Mouse (Mus musculus) cerebellum, adult 9-10 months (tissue): Measurements from ENCODE around the gene Ankrd44.
A peak's percentile ranks its signal among the peaks of the same experiment; 100 is the strongest.

Source experiments
- DNase-seq: peaks from one replicate; pipeline ENCODE4 v3.0.0; 2022

The Ankrd44 gene

DNA sequence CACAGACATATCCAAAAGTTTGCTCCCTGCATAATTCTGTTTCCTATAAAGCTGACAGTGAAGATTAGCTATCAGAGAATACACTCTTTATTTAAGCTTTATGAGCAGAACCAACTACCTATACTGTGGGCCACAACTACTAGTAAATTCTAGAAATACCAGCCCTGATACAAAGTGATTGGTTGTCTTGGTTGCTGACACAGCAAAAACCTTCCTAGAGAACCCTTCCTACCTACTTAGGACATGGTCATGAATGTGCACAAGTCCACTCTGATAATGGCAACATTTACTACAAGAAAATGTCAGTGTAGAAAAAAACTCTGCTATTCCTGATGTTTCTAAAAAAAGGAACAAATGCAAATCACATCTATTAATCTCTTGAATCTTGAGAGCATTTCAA is 234.4 kb downstream of the Ankrd44 start:
- no peak for DNase-seq

DNA sequence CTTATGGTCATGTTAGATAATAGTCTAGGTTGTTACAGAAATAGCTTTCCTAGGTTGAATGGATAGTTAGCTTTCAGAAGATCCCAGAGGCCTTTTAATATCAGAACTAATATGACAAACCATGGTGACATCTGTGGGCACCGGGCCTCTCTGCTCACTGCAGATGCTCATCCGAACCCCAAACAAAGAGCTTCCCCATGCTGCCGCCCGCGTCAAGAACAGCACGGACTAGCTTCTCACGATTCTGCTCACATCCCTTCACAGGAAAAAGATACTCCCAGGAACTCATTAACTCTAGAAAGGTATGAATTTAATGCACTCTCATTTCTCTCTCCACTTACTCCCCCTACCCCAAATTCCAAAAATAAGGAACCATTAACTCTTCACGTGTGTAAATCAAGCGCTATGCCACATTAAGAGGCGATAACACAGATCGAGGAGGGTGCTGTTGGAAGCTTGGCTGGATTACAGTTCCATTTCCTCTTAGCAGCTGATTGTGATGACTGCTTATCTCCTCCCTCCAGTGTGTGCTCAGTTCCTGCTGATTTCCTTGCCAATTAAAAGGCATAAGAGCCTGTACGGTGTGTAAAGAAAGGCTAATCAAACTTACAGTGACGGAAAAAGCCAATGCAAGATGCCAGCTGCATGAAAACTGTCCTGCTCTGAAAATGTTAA is 235.8 kb downstream of the Ankrd44 start:
- DNase-seq: no peak

DNA sequence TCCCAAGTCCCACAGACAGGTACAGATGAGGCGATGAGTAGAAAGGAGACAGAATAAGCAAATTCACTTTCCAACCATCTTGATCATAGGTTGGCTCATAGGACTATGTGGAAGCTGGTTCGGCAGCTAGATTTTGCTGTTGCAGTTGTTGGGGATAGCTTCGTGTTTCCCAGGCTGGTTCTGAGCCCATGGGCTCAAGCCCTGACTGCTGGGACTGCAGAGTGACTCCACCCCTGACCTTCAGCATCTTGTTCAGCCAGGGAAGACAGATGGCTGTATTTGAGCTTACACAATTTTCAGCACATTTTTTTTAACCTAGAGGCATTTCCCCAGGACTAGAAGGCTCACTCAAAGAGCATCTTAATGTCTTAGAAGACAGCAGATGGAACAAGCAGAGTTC is 237.7 kb downstream of the Ankrd44 start:
- no peak for DNase-seq

DNA sequence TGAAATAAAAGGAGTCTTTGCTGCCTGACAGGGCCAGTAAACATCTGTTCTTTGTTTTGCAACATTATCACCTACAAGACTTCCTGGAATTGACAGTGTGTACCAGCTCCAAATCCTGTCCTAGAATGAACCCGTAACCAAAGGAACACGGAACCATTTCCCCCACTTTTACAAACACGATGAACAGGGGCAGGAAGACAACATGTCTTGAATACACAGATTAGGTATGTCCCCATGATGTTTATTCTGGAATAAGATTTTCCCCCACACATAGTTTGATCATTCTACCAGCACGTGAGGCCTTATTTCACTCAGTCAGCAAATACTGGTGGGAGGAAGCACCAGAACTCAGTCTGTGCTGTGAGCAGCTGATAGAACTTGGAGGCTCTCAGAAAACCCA is 241.9 kb downstream of the Ankrd44 start:
- no peak for DNase-seq

DNA sequence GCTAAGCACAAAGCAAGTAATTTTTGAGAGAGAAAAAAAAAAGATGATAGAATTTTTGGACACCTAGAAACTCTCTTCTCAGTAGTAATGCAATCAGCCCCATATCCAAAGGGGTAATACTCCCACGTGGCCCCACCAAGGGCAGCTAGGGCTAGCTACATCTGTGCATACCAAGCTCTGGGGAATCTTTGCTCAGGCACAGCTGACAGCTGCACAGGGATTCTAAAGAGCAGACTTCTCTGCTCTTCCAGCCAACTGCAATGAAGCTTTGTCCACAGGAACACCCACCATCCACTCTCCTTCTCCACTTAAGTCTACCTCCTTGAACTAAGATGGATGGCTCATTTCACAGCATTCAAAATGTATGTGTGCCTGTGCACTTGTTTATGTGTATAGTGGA is 246.6 kb downstream of the Ankrd44 start:
- DNase-seq: no peak

DNA sequence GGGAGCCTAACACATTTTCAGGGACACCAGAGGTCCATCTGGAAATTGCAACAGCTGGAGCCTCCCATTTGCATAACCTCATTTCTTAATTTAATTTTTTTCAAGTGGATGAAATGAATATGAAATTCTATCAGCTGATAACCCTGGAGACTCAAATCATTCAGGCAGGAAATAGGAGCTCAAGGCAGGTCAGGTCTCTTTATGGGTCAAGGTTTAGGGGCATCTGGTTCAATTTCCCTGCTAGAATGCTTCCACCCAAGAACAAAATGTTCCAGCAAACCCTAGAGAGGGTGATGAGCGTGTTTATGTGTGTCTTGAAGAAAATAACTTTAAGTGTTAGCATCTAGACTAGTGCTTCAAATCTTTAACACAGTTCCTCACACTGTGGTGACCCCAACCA is 248.2 kb downstream of the Ankrd44 start:
- no peak for DNase-seq

DNA sequence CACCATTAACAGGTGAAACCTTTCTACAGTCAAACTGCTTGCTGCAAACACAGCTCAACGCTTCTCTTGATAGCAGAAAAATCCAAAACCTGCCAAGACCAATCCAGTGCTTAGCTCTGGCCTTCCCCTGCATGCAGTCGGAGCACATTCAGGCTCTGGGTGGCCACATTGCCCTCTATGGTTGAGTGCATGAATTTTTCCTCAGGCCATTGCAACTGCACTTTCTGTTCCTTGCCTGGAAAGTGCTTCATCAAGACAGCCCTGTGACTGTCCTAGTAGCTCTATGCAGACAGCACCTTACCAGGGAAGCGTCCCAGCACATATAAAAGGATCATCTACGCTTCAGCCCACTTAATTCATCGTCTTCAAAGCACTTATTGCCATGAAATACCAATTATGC is 250.7 kb downstream of the Ankrd44 start:
- DNase-seq: no peak

DNA sequence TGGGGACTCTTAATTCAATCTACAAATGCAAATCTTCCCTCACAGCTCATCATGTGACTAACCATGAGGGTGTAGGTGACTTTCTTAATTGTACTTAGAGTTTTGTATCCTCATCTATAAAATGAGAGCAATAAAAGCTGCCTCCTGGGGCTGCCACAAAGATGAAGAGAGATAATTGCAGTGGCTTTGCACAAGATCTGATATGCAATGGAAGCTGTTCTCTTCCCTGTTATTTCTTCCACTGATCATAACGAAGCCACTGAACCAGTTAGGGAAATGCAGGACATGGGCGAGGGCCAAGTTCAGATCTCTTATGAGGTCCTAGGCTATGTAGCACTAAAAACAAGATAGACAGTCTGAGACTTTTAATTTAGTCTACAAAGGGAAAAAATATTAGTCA is 258.2 kb downstream of the Ankrd44 start:
- no peak for DNase-seq

DNA sequence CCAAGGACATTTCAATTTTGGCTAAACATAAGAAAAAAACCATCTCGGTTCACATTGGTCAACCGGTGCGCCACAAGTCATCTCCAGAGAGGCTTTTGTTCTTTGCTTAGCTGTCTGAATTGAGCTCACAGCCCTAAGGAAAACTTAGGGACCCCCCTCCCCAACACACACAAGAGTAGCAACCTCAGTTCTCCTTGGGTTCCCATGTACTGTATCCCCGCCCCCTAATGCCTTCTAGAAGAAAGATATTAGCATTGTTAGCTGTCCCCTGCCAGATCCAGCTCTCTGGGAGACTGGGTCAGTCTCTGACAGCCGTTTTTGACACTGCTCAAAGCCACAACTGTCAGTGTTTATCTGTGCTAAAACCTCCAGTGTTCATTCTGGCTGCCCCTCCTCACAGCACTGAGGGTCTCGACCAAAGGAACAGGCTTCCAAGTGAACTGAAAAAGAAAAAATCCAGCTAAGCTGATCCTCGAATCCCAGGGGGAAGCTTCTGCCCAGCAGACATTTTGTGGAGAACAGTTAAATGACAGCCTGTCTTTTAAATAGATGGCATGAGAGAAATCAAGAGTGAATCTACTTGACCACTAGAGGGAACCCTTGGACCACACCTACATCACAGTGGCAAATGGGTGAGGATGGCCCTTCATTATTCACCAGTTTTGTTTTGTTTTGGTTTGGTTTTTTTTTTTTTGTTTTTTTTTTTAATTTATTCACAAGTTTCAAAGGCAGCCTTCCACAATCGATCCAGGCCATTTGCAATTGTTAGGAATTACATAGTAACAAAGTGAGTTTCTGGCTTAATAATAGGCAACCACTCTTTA is 260.4 kb downstream of the Ankrd44 start:
- peak; percentile 63 for DNase-seq

DNA sequence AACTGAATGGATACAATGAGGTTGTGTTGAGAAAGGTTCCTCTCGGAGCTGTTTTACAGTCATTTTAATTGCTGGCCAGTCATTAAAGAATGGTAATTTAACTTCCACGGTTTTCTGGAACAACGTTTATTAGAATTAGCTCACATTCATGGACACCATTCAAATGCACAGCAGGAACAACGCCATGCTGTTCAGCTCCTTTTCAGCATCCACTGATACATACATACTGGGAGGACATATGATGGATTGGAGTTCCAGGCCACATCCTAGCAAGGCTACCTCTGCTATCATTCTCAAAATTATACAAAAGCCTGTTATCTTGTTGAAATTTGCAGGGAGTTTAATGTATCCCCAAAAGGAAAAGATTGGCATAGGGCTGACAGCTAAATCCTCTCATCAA is 261.1 kb downstream of the Ankrd44 start:
- no peak for DNase-seq

DNA sequence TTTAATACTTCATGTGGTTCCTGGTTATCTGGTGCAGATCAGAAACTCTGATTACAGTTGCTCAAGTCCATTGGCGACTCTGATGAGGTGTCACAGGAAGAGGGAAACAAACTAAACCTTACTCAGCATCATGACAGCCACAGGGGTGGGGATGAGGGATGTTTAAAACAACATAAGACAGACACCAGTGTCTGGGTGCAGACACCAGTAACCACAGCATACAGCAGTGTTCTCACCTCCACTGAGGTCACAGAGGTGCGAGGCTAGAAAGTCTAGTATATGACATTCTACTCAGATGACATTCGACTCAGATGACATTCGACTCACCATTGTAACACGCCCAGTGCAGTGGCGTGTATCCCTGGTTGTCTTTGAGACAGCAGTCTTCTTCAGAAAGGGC is 265.5 kb downstream of the Ankrd44 start:
- DNase-seq: no peak

DNA sequence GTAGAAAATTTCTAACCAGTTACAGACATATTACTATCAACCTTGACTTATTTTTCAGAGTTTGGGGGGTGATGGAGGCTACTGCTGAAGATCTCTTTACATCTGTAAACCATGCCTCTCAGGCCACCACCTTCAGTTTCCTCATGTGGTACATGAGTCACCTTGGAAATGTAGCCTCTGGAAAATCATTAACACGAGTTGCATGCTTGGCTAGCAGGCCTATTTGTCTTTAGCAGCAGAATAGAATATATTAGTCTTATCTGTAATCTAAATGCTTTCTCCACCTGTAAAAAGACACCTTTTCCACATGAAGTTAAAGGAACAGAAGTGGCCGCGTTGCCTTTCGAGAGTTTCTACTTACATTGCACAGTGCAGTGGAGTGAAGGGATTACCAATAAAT is 267.6 kb downstream of the Ankrd44 start:
- no peak for DNase-seq

DNA sequence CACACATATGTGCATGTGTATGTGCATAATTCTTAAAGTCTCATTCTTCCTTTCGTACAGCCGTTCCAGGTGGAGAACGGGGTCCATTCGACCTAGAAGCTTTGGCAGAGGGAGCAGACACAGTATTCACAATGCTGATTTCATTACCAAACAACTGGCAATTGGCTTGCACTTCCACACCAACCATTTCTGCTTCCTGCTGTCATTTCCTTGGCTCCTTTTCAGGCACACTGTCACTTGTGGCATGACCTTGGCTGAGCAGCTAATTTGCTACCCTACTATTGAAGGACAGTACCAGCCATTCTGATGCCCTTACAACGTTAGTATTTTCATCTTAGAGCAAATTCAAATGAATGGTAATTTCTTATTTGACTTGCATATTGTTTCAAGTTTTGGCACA is 277.9 kb downstream of the Ankrd44 start:
- no peak for DNase-seq

DNA sequence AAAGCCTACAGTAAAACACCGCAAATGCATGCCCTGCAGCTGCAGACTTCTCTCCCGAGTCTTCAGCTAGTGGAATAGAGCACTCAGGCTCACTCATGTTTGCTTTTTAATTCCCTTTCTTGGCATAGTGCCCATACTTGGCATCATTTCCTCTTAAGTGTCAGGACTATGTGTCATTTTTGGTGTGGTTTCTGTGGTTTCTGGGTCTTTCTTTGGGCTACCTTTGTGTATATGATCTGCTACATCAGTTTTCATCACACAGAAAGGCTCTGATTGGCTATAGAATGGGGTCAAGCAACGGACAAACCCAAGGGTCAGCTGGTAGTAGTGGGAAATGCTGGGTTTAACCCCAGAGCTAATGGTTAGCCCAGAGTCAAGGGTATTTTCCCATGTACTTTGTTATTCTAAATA is 278.8 kb downstream of the Ankrd44 start:
- no peak for DNase-seq

DNA sequence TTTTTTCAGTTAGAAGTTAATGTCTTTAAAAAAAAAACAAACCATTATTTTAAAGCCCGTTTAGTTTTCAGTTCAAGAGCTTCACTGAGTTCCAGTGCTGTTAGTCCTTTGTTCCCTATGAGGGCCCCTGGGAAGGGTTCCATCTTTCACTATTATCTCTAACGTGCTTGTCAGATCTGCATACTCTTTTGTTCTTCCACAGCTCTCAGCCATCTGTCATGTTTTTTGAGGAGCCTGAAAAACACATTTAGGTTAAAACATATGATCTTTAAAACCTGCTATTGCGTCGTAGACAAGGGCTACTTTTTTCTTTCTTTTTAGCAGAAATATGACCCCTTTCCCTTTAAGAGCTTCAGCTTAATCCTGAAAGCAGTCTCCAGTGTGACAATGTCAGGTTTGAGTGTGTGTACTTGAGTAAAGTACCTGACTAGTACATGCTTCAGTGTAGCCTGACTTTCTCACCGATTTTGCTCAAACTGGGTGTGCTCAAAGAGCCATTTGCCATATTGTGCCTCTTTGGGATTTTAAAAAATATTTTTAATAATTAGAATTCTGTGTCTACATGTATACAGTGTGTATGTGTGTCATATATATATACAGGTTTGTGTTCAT is 285.9 kb downstream of the Ankrd44 start:
- DNase-seq: peak; percentile 17

DNA sequence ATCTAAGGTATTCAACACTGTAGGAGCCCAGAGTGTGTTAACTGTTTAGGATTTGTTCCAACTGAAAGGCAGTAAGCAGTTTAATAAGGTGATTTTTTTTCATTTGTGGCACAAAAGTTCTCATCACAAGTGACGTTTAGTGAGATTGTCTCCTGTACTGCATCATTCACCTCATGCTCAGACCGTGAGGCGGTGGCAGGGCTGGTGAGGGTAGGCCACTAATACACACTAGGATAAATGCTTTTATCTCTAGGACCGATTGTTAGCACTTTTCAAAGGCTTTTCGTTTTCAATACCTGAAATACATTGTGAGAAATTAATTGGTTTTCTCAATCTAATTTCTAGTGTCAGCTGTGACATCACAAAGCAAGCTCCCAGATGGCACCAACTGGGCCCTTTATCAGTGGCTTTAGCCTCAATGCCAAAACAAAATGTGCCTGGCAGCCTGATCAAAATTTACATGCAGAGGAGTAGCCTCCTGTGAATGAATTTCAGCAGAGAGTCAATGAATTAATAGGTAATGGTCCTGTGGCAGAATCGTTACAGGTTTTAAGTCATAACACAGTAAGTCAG is 286.6 kb downstream of the Ankrd44 start:
- peak; percentile 41 for DNase-seq

DNA sequence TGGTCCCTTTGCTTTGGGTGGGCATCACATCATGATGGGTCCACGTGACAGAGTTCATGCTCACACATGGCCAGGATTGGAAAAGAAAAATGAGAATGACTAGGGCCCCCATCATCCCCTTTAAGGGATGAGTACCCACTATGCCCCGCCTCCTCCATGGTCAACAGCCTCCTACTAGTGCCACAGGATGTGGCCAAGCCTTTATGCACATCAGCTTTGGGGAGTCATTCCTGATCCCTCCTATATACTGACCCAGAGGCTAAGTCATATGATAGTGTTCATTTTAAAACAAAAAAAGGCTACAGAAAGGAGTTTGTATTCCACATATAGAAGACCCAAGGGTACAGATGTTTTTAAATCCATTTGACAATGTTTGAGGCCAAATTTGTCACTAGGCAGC is 287.1 kb downstream of the Ankrd44 start:
- no peak for DNase-seq

DNA sequence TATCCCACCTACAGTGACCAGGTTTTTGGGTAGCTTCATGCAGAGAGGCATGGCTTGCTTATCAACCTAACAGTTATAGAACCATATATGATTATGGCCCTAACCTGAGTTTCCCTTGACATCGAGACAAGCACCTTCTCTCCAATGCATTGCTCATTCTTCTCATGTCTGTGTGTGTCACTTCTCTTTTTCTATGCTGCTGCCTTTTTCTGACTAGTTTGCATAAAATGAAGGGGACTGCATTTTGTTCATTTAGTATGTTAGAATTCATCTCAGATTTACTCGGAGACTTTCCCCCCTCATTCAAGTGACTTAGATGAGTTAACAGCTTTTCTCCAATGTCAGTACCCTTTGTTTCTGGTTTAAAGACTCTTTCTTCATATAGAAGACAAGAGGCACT is 288.8 kb downstream of the Ankrd44 start:
- no peak for DNase-seq

DNA sequence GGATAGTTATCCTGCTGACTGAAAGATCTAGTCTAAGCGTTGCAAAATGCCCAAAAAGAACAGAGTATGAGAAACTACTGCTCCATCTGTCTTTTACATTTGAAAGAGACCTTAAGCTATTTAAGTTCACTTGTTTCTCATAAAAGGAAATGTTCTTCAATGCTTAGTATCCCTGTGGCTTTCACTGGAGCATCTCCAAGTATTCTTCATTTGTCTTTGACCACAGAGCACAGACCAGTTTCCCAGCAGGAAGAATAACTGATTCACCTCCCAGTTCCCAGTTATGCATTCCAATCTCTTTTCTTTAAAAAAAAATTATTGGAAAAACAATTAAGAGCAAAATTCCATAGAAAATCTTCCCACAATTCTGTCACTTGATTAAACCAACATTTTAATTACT is 297.1 kb downstream of the Ankrd44 start:
- DNase-seq: no peak

DNA sequence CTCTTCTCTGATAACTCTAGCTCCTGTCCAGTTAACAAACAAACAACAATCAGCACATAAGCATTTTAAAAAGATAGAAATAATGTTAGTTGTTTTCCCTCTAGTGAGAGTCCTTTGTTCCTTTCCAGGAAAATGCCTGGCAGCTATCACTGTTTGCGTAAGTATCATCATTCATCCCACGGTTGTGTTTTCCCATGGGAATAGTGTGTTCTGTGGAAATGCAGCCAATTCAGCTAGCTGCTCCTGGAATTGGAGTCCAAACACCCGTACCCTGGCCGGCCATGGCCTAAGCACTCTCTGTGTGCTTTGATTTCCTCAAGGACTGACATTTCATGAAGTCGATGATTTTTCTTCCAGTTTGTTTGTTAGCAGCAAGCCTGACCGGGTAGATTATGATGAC is 311.2 kb downstream of the Ankrd44 start:
- no peak for DNase-seq

DNA sequence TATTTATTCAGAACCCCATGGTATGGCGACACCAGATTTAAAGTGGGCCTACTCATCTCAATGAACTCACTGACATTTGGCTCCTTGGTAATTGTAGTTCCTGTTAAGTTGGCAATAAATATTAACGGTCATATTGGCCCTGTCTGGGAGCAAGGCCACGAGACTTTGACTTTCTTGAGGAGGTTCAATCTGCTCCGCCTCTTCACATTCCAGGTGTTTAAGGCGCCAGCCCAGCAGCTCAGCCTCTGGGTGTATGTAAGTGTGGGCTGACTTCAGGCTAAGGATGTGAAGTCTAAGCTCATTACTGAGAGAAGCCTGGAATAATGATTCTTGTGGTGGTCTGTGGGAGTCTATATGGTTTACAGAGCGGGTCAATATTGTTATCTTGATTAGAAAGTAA is 313.8 kb downstream of the Ankrd44 start:
- no peak for DNase-seq

DNA sequence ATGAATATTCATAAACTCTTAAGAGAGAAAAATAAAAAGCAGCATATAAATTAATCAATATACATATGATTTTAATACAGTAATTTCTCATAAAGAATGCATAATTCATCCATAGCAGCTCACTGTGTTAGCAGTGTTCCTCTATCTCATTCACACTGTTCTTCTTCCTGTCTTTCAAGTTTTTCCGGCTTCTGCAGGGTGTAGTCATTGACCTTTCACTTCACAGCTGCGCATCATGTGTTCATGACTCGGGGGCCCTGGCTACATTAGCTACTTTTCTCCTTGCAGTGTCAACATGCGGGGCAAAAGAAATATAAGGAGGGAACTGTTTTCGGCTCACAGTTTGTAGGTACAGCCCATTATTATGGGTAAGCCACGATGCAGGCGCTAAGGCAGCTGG is 314.3 kb downstream of the Ankrd44 start:
- no peak for DNase-seq

DNA sequence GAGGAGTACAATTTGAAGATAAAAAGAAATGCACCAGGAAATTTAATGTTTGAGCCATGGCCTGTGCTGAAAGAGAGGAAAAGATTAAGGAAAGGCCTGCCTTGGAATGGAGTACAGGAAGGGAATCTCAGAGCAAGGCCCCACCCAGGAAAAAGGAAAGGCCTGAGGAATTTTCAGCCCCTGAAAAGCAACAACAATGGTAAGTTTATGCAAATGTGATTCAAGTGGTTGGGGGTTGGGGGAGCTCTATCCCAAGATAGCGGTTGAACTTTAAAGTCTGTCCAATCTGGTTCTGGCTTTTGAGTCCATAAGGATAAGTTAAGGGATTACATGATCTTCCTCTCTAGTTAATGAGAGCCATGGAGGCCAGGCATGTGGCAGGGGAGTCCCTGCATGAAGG is 319.3 kb downstream of the Ankrd44 start:
- DNase-seq: no peak

DNA sequence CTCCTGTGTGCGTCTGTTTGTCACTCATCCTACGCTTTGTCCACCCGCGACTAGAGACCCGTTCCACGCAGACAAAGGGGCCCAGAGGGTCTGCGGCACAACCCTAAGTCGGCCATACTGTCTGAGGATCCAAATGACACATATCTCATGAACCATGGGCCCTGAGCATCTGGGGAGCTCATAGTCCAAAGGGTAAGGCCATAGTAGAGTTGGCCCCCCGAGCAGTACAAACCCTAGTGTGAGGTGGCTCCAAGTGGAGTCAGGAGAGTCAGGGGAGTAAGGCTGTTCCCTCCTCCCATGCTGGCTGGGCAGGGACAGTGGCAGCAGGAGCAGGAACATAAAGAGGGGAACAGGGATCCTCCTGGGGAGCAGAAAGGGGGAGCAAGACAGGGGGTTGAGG is 324.5 kb downstream of the Ankrd44 start:
- DNase-seq: no peak
